Mouse (Mus musculus) thymus, adult 2 months (tissue): ENCODE measurements around the gene Ralgds. TPM values are rescaled to one million over a fixed set of nuclear protein-coding genes. Genes with fewer than 3 reads are reported as not detected.
A peak's percentile ranks its signal among the peaks of the same experiment; 100 is the strongest.

ENCODE experiments used
- DNase-seq: peaks from one replicate; pipeline ENCODE4 v3.0.0; 2021
- H3K27ac ChIP-seq: fragments of 200-500 bp; 2 replicates; pipeline ENCODE4 v1.5.1; 2012; ENCODE audit warnings: low read length, control low read depth; ENCODE audit not compliant: control insufficient read depth, insufficient read depth
- H3K27me3 ChIP-seq: fragments of 200-500 bp; 2 replicates; pipeline ENCODE4 v1.6.1; 2012; ENCODE audit warnings: mild to moderate bottlenecking, low read length, moderate library complexity, mixed read lengths; ENCODE audit not compliant: control insufficient read depth, insufficient read depth
- H3K36me3 ChIP-seq: fragments of 200-500 bp; 2 replicates; pipeline ENCODE4 v1.6.1; 2012; ENCODE audit warnings: mild to moderate bottlenecking, low read length, moderate library complexity; ENCODE audit not compliant: control insufficient read depth, insufficient read depth
- H3K4me1 ChIP-seq: fragments of 200-500 bp; replicated peaks from 2 replicates; pipeline ENCODE4 v1.6.1; 2012; ENCODE audit warnings: low read length; ENCODE audit not compliant: control insufficient read depth, insufficient read depth
- H3K4me3 ChIP-seq: fragments of 200-500 bp; 2 replicates; pipeline ENCODE4 v1.5.1; 2012; ENCODE audit warnings: mild to moderate bottlenecking, low read length, control low read depth, moderate library complexity; ENCODE audit not compliant: control insufficient read depth, insufficient read depth
- CTCF ChIP-seq: fragments of 200-500 bp; IDR thresholded peaks from 2 replicates; pipeline ENCODE4 v1.5.1; 2012; ENCODE audit warnings: mild to moderate bottlenecking, control low read depth, low read length, moderate library complexity, borderline replicate concordance; ENCODE audit not compliant: control insufficient read depth, poor library complexity, insufficient read depth; ENCODE audit errors: extremely low read depth
- POLR2A ChIP-seq: fragments of 200-500 bp; IDR thresholded peaks from 2 replicates; pipeline ENCODE4 v1.6.1; 2012; ENCODE audit warnings: mild to moderate bottlenecking, low read length, control low read depth, moderate library complexity; ENCODE audit not compliant: control insufficient read depth, poor library complexity, insufficient read depth; ENCODE audit errors: extremely low read depth
- WGBS: fragments of 180-500 bp; shearing (Covaris S2); methylation state at CpG from one replicate; pipeline ENCODE4 v1.1.7; 2018; 5-methylcytosine and 5-hydroxymethylcytosine counted together
- polyA plus RNA-seq: library from polyadenylated mRNA; depleted of rRNA; stranded (reverse); fragments of >200 nt; gene quantifications from 2 replicates; pipeline ENCODE4 v1.2.3, GENCODE M21; 2012

The Ralgds gene
- polyA plus RNA-seq, 1 experiment: 51.6 TPM

DNA sequence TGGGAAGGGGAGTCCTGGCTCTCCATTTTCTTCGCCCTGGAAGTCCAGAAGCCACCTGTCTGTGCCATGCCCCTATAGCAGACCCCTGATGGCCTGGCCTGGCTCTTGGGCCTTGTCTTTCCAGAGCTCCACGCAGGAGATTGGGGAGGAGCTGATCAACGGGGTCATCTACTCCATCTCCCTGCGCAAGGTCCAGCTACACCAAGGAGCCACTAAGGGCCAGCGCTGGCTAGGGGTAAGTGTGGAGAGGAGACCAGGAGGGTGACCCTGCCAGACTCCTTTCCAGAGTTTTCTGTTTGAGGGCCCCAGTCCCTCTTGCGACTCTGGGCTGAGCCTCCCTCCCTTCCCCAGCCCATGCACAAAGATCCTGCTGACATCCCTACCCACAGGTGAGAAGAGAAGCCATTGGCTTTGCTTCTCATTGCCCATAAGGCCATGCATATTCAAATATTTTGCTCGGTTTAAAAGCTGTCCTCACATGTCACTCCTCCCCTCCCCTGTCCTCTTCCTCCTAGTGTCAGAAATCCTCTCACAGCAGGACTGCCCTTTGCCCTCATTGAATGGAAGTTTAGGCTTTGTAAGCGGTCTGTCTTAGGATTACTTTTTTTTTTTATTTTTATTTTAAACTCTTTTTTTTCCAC, 27.8 kb downstream of the Ralgds start:
- no peak for DNase-seq
- Histone ChIP-seq H3K4me3 (no peak overlapping the region), H3K27me3 (no peaks in the 10 kb centered on the region), H3K27ac (no peak overlapping the region), H3K36me3 (no peaks in the 10 kb centered on the region), H3K4me1 (peaks cover 47% of the 10 kb centered on the region)
- TF ChIP-seq CTCF: no peak
- TF ChIP-seq POLR2A: no peak
- WGBS: 80% methylated on average over 8 of the region's 8 CpGs

DNA sequence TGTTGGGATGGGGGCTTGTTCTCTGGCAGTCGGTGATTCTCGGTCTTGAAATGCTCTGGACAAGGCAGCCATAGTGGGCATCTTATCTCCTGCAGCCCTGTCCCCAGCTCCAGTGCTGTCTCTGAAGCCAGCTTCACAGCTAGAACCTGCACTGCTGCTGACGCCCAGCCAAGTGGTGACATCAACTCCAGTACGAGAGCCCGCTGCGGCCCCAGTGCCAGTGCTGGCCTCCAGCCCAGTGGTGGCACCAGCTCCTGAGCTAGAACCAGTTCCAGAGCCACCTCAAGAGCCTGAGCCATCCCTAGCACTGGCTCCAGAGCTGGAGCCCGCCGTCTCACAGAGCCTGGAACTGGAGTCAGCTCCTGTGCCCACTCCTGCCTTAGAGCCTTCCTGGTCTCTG, 31.0 kb downstream of the Ralgds start:
- H3K4me3 ChIP-seq: no peak overlapping the region
- H3K4me1 ChIP-seq: peaks cover 40% of the 10 kb centered on the region
- 92% methylated on average over 8 of the region's 8 CpGs for WGBS
- DNase-seq: no peak
- TF ChIP-seq CTCF (no peak), POLR2A (no peak)
- H3K36me3 ChIP-seq: no peaks in the 10 kb centered on the region
- H3K27me3 ChIP-seq: no peaks in the 10 kb centered on the region
- H3K27ac ChIP-seq: no peak overlapping the region

DNA sequence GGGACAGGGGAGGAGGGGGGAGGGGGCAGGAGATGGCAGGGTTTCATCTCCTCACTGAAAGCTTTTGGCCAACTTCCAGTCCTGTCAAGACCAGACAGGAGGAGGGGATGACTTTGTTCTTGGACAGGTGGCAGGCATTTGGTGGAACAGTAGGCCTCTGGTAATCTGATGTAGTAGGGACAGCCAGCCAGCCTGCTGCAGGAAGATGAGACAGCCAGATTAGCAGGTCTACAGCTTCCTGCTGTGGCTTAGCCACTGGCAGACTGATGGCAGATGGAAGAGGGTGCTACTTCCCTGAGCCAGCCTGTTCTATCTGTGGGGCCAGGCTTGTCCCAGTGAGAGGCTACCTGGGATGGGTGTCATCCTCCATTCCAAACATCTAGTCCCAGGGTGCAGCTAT, 33.1 kb downstream of the Ralgds start:
- peaks cover 21% of the 10 kb centered on the region for H3K4me1 ChIP-seq
- H3K4me3 ChIP-seq: no peak overlapping the region

DNA sequence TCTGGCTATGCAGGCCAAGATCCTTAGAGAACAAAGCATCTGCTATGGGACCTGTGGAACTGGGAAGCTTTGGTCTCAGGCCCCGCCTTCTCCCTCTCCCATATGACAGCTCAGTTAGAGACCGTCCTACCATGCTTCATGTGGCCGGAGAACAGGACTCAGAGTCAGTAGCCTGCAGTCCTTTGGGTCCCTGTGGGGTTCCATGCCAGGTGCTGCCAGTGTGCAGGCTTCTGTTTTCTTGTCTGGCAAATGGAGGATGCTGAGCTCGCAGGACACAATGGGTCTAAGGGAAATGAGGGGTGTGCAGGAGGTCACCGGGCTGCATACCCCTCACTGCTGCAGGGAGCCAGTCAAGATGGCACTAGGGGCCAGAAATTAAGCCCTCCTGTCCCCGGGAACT, 33.6 kb downstream of the Ralgds start:
- Histone ChIP-seq H3K36me3 (no peaks in the 10 kb centered on the region), H3K27me3 (no peaks in the 10 kb centered on the region), H3K4me1 (peaks cover 21% of the 10 kb centered on the region), H3K4me3 (no peak overlapping the region), H3K27ac (no peak overlapping the region)
- TF ChIP-seq CTCF (no peak), POLR2A (no peak)
- WGBS: 75% methylated on average over 6 of the region's 6 CpGs
- DNase-seq: no peak

More for the DNA sequence above, 33.1 kb downstream of the Ralgds start:
- TF ChIP-seq POLR2A (no peak), CTCF (no peak)
- Histone ChIP-seq H3K36me3 (no peaks in the 10 kb centered on the region), H3K27ac (no peak overlapping the region), H3K27me3 (no peaks in the 10 kb centered on the region)
- DNase-seq: no peak

DNA sequence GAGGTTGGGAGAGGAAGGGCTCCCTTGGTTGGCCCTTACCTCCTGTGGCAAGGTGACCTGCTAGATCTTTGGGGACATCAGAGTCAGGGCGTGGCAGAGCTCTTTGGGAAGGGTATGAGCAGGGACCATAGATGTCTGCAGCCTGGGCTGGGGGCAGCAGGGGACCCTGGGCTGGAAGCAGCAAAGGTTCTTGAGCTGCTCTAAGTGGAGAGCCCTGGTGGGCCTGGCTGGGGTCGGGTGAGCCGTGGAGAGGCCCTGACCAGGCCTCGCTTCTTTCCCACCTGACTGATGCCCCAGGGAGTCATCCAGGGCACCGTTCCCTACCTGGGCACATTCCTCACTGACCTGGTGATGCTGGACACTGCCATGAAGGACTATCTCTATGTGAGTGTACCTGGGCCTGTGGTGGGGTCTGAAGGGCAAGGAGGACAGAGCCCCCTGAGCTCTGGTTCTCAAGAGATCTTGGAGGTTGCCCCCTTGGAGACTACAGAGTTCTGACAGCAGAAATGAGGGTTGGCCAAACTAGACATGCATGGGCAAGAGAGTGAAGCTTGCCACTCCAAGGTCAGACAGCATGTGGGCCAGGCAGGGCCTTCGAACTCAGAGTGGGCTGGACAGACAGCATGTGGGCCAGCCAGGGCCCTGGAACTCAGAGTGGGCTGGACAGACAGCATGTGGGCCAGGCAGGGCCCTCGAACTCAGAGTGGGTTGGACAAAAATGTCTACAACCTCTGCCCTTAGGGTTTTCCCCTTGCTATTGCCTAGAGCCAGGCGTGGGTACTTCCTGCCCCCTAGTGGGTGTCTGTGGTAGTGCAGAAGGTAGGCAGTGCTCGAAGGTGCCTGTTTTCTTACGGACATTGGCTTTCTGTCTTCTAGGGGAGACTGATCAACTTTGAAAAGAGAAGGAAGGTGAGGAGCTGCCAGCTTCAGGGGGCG, 34.6 kb downstream of the Ralgds start:
- H3K27me3 ChIP-seq: no peaks in the 10 kb centered on the region
- TF ChIP-seq CTCF (peak; percentile 80), POLR2A (no peak)
- peaks cover 21% of the 10 kb centered on the region for H3K4me1 ChIP-seq
- WGBS: 61% methylated on average over 11 of the region's 11 CpGs
- H3K4me3 ChIP-seq: no peak overlapping the region
- H3K27ac ChIP-seq: no peak overlapping the region
- DNase-seq: peak; percentile 87
- H3K36me3 ChIP-seq: no peaks in the 10 kb centered on the region

DNA sequence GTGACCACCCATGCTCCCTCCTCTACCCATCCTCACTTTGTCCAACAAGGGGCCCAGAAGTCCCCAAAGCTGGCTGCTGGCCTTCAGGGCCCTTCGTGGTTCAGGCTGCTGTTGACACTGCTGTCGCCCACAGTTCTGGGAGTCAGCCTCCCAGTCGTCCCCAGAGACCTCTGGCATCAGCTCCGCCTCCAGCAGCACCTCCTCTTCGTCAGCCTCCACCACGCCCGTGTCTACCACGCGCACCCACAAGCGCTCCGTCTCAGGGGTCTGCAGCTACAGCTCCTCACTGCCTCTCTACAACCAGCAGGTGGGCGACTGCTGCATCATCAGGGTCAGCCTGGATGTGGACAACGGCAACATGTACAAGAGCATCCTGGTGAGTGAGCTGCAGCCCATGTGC, 36.2 kb downstream of the Ralgds start:
- no peaks in the 10 kb centered on the region for H3K27me3 ChIP-seq
- H3K4me1 ChIP-seq: peaks cover 21% of the 10 kb centered on the region
- no peak overlapping the region for H3K27ac ChIP-seq
- no peak for TF ChIP-seq POLR2A
- TF ChIP-seq CTCF: no peak
- no peak for DNase-seq
- no peaks in the 10 kb centered on the region for H3K36me3 ChIP-seq
- 94% methylated on average over 13 of the region's 13 CpGs for WGBS
- no peak overlapping the region for H3K4me3 ChIP-seq
